Mouse (Mus musculus): Measurements from ENCODE around the gene Gm31371. TPM values are rescaled to one million over a fixed set of nuclear protein-coding genes. Genes with fewer than 3 reads are reported as not detected.
"Not testable (repeated sequence)": the region's sequence is repeated elsewhere in the genome, so short reads cannot be mapped to it uniquely, and the experiment has no call there.

Gene Gm31371
- not detected in 2 replicates for polyA plus RNA-seq (2015; fragmentation: Nextera tagmentation; extraction: Ambion mirVana)

DNA sequence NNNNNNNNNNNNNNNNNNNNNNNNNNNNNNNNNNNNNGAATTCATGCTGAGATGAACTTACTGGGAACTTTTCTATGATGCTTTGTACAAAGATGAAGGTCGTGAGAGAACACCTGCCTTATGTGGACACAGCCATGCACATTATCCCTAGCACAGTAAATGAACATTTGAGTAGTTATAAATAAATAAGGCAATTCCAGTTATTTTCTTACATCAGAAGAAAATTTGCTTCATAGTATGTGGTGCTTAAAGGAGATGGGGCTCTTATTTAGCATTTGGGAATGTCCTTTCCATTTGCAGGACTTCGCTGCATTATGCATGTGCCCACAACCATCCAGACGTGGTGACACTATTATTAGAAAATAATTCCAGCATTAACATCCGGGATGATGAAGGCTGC, at the start of gene Gm31371:
Gm31371 (plus strand) TSS at position 301 of the 400 bp plus-strand sequence.
- H3K9ac ChIP-seq; H3K9me3 ChIP-seq; H3K36me3 ChIP-seq; H3K4me2 ChIP-seq (replicated peaks); ATAC-seq (ENCODE audit: low FRiP score, low read depth); H3K4me1 ChIP-seq; H3K27ac ChIP-seq; H3K4me3 ChIP-seq; H3K27me3 ChIP-seq: not testable (repeated sequence)
- 73% methylated on average over 3 of the region's 4 CpGs for WGBS

DNA sequence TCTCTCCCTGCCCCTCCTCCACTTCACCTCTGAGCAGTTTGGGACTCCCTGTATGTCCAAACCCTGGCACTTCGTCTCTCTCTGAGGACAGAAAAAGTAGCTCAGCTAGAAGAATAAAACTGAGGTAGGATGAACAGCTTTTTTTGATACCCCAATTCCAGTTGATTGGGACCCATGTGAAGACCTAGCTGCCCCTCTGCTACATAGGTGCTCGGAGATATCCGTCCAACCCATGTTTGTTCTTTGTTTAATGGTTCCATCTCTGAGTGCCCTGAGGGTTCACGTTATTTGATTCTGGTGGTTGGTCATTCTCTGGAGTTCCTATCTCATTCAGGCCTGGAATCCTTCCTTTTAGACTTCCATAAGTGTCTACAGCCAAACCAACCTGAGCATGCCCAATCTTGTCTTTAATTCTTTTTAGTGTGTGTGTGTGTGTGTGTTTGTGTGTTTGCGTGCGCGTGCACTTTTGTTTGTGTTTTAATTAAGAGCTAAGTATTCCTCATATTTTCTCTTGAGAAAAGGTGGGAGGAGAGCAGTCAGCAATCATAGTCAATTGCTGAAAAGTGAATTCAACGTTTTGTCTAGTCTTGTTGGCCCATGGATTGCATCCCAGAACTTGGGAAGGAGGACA, 3.3 kb downstream of the Gm31371 start:
- H3K9me3 ChIP-seq; ATAC-seq (ENCODE audit: low FRiP score, low read depth); H3K4me1 ChIP-seq; H3K4me2 ChIP-seq (replicated peaks); H3K9ac ChIP-seq; H3K27ac ChIP-seq; H3K4me3 ChIP-seq; H3K36me3 ChIP-seq; H3K27me3 ChIP-seq: not testable (repeated sequence)
- WGBS, result 80% methylated on average over 8 of the region's 8 CpGs

DNA sequence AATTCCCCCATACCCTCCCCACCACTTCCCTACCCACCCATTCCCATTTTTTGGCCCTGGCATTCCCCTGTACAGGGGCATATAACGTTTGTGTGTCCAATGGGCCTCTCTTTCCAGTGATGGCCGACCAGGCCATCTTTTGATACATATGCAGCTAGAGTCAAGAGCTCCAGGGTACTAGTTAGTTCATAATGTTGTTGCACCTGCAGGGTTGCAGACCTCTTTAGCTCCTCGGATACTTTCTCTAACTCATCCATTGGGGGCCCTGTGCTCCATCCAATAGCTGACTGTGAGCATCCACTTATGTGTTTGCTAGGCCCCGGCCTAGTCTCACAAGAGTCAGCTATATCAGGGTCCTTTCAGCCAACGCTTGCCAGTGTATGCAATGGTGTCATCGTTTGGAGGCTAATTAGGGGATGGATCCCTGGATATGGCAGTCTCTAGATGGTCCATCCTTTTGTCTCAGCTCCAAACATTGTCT, 5.7 kb downstream of the Gm31371 start:
- not testable (repeated sequence) for H3K9ac ChIP-seq; H3K27me3 ChIP-seq; H3K4me2 ChIP-seq (replicated peaks); H3K4me3 ChIP-seq; H3K36me3 ChIP-seq; H3K27ac ChIP-seq; H3K9me3 ChIP-seq; ATAC-seq (ENCODE audit: low FRiP score, low read depth); H3K4me1 ChIP-seq
- 80% methylated on average over 5 of the region's 6 CpGs for WGBS

DNA sequence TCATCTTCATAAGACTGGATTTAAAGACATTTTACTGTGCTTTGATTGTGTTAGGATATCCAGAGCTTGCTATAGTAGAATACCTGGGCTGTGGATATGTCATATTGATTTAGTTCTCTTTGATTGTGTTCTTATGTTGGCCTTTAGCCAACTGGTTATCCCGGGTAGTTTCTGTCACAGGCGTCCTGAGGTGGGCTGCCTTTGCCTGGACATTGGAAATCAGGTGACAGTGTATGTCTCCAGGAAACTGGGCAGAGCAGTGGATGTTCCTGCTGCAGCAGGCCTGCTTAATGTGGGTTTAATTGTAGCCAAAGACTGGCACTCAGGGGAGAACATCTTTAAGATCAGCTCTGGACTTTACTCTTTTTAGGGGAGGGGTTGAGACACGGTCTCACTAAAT, 15.9 kb downstream of the Gm31371 start:
- H3K27me3 ChIP-seq; ATAC-seq (ENCODE audit: low FRiP score, low read depth); H3K9ac ChIP-seq; H3K4me2 ChIP-seq (replicated peaks); H3K9me3 ChIP-seq; H3K4me1 ChIP-seq; H3K36me3 ChIP-seq; H3K4me3 ChIP-seq; H3K27ac ChIP-seq: not testable (repeated sequence)
- WGBS, result 85% methylated on average over 2 of the region's 3 CpGs

DNA sequence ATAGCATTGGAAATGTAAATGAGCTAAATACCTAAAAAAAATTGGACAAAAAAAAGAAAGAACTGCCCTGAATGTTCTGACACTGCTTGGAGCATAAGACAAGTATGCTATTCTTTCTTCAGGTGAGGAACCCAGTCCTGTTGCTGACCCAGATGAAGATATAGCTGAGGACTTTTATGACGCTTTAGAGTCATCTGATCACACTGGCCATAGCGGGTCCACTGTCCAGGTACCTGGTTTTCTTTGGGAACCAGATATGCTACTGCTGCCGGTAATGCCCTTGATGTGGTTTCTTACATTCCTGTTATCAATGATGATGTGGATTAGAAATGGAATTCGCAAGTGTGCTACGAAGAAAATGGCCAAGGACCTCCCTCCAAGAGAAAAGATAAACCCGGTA, 31.1 kb downstream of the Gm31371 start:
- H3K27ac ChIP-seq; H3K36me3 ChIP-seq; H3K9ac ChIP-seq; H3K4me3 ChIP-seq; ATAC-seq (ENCODE audit: low FRiP score, low read depth); H3K9me3 ChIP-seq; H3K4me2 ChIP-seq (replicated peaks); H3K27me3 ChIP-seq; H3K4me1 ChIP-seq: not testable (repeated sequence)
- 86% methylated on average over 1 of the region's 6 CpGs for WGBS

DNA sequence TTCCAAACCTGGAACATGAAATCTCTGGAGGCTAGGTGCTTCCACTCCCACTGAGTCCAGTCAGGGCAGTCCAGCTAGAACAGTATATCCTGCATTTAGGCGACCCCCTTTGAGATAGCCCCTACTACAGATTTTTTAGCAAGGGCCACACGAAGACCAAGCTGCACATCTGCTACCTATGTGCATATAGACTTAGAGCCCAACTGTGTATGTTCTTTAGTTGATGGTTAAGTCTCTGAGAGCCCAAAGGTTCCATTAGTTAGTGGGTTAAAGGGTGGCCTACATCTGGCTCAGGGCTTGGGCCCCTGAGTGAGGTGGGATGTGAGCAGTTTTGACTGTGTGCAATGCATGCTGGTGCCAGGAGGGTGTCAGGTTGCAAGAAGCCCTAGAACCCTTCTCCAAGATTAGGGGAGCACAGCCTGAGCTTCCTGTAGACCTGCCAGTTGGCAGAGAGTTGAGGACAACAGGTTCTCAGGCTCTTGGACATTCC, 32.4 kb downstream of the Gm31371 start:
- not testable (repeated sequence) for ATAC-seq (ENCODE audit: low FRiP score, low read depth); H3K4me3 ChIP-seq; H3K9ac ChIP-seq; H3K9me3 ChIP-seq; H3K4me1 ChIP-seq; H3K27me3 ChIP-seq; H3K36me3 ChIP-seq; H3K4me2 ChIP-seq (replicated peaks); H3K27ac ChIP-seq
- 67% methylated on average over 2 of the region's 2 CpGs for WGBS

DNA sequence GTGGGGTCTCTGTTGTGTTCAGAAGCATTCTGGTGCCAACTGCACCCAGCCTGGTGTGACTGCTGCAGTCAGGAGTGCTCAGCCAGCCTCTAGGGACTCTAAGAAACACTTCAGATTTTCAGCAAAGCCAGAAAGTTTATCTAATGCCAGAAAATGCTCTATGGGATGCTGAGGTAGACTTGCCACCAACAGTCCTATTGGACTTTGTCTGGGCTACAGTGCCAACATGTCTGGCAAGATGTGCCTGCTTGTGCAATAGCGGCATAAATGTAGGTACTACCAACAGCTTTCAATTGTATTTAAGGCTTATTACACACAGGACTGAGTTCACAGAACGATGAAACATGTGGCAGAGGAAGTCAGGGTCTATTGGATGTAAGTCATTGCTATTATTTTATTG, 57.7 kb downstream of the Gm31371 start:
- Histone ChIP-seq H3K4me1 (no peaks in the 10 kb centered on the region), H3K9ac (no peak overlapping the region), H3K27me3 (no peaks in the 10 kb centered on the region), H3K4me2 (replicated peaks) (no peak overlapping the region), H3K27ac (no peak overlapping the region), H3K36me3 (no peaks in the 10 kb centered on the region), H3K9me3 (no peaks in the 10 kb centered on the region), H3K4me3 (no peak overlapping the region)
- ATAC-seq (ENCODE audit: low FRiP score, low read depth), result no peak
- 67% methylated on average over 2 of the region's 2 CpGs for WGBS

DNA sequence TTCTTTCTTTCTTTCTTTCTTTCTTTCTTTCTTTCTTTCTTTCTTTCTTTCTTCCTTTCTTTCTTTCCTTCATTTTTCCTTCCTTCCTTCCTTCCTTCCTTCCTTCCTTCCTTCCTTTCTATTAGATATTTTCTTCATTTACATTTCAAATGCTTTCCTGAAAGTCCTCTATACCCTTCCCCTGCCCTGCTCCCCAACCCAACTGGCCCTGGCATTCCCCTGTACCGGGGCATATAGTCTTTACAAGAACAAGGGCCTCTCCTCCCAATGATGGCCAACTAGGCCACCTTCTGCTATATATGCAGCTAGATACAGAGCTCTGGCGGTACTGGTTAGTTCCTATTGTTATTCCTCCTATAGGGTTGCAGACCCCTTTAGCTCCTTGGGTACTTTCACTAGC, 60.6 kb downstream of the Gm31371 start:
- H3K4me1 ChIP-seq; H3K27me3 ChIP-seq; H3K4me3 ChIP-seq; H3K36me3 ChIP-seq; H3K27ac ChIP-seq; ATAC-seq (ENCODE audit: low FRiP score, low read depth); H3K9me3 ChIP-seq; H3K4me2 ChIP-seq (replicated peaks); H3K9ac ChIP-seq: not testable (repeated sequence)
- WGBS, result 77% methylated on average over 2 of the region's 2 CpGs

DNA sequence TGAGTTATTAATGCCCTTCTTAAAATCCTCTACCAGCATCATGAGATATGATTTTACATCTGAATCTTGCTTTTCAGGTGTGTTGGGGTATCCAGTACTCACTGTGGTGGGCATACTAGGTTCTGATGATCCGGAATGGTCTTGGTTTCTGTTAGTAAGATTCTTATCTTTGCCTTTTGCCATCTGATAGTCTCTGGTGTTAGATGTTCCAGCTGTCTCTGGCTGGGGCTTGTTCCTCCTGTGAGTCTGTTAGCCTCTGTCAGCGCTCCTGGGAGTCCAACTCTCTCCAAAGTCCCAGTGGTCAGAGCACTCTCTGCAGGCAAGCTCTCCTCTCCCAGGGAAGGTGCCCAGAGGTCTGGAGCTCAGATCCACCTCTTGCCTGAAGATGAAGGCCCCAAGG, 65.0 kb downstream of the Gm31371 start:
- WGBS, result 49% methylated on average over 2 of the region's 2 CpGs
- H3K4me3 ChIP-seq; H3K4me1 ChIP-seq; H3K27ac ChIP-seq; H3K4me2 ChIP-seq (replicated peaks); H3K27me3 ChIP-seq; H3K36me3 ChIP-seq; H3K9ac ChIP-seq; H3K9me3 ChIP-seq; ATAC-seq (ENCODE audit: low FRiP score, low read depth): not testable (repeated sequence)

DNA sequence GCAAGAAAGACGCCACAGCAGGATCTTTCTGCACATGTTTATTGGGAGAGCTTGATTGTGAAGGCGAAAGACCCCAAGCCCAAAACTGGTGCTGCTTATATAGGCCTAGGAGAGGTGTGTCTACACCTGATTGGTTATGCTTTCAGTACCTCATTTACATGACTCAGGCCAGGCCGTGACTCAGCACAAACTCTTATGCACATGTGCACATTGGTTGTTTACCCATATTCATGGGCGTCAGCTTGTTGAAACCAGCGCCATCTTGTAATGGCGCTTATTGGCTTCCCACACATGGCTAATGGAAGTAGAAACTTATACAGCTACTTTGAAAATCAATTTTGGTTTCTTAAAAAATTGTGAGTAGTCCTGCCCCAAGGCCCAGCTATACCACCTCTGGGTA, 72.0 kb downstream of the Gm31371 start:
- not testable (repeated sequence) for H3K4me2 ChIP-seq (replicated peaks); ATAC-seq (ENCODE audit: low FRiP score, low read depth); H3K4me3 ChIP-seq; H3K27ac ChIP-seq; H3K27me3 ChIP-seq; H3K36me3 ChIP-seq; H3K9me3 ChIP-seq; H3K9ac ChIP-seq; H3K4me1 ChIP-seq
- WGBS, result 87% methylated on average over 6 of the region's 6 CpGs

Other genes with a start within 250 kb of the Gm31371 start
- gene 4930467E23Rik, start 173.8 kb upstream of the Gm31371 start, polyA plus RNA-seq (2015; fragmentation: Nextera tagmentation; extraction: Ambion mirVana), result not detected in 2 replicates

Measured in limb, embryonic 13.5 days (tissue).